Mouse (Mus musculus) spleen, postnatal 14 days (tissue): ENCODE measurements around the gene Plch2.
"Not testable (repeated sequence)": the region's sequence is repeated elsewhere in the genome, so short reads cannot be mapped to it uniquely, and the experiment has no call there.

ENCODE experiments used
- DNase-seq, 2 experiments: peaks; one replicate each; pipeline ENCODE4 v3.0.0; 2021 to 2022; ENCODE audit warnings: low spot score in 2 of 2

Gene Plch2

DNA sequence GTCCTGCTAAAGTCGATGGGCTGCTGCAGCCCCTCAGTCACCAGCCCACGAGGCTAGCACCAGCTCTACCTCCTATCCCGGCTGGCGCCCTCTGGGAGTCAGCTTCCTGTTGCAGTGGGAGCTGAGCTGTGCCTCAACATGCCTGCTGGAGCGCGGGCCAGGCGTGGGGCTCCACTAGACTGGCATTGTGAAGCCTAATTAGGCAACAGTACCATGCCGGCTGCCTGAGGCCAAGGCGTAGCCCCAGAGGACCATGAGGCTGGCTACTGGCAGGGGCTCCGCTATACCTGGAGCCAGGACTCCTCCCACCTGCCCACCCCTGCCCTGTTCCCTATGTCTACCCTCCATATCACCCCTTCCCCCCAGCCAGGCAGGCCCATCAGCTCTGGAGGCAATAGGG is at the start of gene Plch2:
Gene Plch2, minus strand, starts transcription at position 61 of the 400 bp plus-strand sequence.
- DNase-seq: no peak

DNA sequence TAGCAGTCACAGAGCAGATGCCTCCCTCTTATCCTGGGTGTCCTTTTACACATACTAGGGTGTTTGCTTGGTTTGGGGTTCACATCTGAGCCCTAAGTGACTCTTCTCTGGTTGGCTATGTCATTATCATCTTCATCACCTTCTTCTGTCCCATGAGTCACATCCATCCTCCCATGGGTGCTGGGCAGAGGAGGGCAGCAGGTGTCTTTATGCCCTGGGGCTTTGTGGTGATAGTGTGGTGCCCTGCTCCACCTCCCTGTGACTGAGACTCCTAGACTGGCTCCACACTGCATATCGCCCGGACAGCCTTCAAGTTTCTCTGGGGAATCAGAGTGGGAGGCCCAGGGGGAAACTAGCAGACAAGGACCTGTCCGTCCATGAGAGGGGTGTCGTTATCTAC is 42.0 kb upstream of the Plch2 start:
- no peak for DNase-seq

DNA sequence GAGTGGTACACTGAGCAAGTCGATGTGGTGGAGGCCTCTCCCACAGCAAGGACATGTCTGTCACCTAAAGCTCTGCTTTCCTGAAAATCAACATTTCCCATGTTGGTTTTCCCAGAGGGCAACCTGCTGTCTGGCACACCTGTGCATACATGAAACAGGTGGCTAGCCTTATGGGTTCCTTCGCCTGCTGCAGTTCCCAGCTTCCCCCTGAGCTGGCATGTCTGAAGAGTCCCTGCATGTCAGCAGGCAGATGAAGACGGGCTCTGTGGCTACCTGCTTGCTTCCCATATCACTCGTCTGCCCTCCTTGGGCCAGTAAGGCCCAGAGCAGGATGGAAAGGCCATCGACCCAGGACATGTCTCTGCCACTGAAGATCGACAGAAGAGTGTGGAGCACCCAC is 40.9 kb upstream of the Plch2 start:
- DNase-seq: no peak

DNA sequence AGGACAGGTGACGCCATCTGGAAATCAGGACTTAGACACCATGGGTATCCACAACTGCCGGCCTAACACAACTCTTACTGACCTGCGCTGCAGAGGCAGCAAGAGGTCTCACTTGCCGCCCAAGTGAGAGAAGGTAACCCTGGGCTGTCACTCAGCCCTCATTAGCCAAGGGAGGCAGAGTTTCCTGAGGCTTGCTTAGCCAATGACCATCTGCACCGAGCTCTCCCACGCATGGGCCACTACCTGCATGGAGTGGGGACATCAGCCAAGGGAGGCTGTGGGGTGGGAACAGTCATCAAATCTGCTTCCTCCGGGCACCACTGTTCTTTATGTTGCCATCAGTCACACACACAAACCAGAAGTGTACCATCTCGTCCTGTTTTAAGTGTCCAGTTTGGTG is 39.4 kb upstream of the Plch2 start:
- DNase-seq: no peak

DNA sequence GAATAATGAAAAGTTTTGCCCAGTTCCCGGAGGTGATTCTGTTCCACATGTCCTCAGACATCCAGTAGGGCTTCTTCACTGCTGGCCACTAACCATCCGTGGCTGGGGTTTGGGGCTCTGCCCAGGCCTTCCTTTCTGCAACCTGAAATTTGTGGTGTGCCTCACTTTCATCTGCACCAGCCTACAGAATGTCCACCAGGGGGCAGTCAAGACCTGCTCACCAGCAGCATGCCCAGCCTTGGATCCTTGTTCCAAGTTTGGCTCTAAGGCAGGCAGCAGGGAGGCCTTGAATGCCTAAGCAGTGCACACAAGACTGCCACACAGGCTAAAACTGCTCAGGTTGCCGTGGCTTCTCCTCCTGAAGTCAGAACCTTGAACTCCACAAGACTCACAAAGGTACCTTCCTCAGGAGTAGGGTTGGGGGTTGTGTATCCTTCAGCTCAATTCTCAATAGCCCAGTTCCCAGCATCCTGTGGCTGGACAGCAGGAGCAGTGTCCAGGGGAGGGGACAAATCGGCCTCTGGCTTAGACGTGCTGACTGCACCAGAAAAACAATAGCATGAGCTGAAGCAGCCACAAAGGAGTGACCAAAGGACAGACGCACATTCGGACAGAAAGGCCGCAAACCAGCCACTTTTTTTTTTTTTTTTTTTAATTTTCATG is 38.8 kb upstream of the Plch2 start:
- DNase-seq: peak; percentile 46 to 74

DNA sequence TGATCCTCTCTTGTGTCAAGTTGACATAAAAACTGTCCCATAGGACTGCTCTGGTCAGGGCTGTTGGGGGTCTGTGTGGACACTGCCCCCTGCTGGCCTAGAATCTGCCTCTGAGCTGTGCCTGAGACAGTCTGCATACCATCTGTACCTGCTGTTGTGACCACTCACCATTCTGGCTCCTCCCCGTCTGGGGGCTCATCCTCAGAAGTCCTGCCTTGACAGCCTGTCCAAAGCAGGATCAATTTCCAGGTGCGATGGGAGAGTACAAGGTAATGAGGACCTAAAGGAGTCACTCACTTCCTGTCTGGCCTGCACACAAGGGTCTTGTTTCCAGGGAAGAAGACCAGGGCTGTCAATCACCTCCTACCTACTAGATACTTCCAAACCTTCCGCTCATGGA is 38.0 kb upstream of the Plch2 start:
- DNase-seq: peak; percentile 41 to 60

DNA sequence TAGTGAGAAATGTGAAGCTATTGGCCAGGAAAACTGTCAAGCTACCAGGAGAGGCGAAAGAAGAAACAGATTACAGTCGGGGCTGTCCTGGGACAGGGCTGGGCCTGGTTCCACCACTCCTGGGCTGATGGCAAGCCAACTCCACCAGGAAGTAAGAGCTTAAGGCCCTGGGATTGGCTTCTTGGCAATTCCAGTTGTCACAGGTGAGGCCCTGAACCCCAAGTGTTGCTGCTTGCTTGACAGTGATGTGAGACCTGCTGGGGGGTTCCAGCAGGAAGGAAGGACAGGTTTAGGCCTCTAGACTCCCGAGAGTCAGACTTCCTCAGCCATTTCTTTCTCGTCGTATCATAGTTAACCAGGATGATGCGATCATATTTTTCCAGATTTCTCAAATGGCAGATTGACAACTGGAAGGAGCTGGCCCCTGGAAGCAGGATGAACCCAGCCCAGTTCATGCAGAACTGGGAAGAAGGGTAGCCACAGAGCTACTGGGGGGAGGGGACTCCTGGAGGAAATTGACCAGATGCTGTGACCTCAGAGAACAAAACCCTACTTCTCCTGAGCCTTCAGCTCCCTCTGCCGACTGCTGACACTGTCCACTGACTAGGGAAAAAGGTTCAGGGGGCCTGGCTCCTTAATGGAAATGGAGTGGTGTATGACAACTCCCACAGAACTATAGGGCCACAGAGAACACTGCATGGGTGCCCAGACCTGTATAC is 37.0 kb upstream of the Plch2 start:
- DNase-seq: no peak

DNA sequence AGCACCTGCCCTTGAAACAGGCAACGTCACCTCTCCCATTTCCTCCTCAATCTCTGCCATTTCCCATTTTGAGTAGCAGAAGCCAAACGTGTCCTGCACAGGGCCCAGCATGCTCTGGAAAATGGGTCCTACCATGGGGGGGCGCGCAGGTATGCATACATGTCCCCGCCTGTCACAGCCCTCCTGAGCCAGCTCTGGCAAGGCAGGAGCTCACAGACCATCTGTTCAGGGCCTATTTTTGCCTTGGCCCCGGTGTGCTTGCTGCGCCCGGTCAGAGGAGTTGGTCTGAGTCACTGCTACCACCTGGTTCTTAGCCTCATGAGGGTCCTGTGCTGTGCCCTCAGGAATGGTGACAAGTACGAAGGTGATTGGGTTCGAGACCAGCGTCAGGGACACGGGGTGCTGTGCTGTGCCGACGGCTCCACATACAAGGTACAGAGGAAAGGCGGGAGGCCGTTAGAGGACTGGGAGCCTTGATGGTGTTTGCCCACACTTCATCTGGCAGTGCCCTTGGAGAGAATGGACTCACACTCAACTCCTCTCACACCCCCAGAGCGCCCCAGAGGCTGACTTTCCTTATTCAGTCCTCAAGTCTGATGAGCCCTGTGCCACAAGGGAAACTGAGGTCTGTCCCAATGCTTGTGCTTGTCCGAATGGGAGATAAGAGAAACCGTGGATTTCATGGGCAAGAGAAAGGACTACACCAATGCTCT is 36.3 kb upstream of the Plch2 start:
- DNase-seq: no peak

DNA sequence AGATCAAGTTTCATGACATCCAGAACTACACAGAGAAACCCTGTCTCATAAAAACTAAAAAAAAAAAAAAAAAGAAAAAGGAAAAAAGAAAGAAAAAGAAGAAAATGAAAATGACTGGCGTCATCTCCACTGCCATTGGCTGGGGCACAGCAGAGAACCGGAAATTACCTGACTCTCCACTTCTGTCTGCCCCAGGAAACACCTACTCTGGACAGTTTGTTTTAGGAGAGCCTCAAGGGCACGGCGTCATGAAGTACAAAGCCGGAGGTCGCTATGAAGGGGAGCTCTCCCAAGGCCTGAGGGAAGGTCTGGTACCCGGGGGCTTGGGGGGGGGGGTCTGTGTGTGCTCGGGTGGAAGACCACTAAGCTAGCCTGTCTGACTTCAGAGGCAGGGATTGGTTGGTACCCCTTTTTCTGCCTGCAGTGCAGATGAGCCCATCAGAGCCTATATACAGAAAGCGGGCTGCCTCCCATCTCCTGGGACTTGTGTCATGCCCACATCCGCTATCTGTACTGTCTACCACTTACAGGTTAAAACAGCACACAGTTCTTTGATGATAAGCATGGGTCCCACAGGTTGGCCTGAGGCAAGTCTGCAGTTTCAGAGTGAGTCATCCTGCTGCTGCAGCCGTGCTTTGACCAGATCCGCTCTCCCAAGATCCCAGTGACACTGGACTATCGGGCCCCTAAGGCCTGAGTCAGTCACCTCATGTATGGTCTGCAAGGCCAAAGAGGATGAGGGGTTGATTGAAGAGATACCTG is 34.3 kb upstream of the Plch2 start:
- DNase-seq: no peak

DNA sequence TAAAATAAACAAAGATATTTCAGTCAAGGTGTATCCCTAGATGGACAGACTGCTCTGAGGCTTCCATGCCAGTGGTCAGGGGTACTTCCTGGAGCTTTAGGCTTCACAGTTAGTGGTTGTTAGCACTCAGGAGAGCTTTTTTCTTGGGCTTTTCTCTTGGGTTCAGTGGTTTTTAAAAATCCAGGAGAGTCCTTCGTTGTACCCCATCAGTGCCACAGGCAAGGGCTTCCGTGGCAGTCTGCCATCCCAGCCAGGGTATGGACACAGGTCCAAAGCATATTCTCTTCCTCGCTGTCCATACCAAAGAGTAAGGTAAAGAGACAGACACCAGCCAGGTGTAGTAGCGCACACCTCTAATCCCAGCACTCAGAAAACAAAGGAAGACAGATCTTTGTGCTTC is 33.6 kb upstream of the Plch2 start:
- DNase-seq: no peak

DNA sequence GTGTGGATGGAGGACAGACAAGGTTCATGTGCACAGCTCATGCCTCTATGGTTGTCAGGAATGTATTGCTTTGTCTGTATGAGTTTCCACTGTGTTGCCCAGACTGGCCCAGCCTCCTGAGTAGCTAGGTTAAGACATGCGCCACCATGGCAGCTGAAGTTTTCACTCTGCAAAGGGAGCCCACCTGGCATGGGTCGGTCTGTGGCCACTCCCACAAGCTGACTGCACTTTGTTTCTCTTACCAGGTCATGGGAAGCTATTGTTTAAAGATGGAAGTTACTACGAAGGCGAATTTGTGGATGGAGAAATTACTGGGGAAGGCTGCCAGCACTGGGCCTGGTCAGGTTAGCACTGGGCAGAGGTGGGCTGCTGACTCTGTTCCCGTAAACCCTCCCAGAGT is 32.7 kb upstream of the Plch2 start:
- DNase-seq: no peak

DNA sequence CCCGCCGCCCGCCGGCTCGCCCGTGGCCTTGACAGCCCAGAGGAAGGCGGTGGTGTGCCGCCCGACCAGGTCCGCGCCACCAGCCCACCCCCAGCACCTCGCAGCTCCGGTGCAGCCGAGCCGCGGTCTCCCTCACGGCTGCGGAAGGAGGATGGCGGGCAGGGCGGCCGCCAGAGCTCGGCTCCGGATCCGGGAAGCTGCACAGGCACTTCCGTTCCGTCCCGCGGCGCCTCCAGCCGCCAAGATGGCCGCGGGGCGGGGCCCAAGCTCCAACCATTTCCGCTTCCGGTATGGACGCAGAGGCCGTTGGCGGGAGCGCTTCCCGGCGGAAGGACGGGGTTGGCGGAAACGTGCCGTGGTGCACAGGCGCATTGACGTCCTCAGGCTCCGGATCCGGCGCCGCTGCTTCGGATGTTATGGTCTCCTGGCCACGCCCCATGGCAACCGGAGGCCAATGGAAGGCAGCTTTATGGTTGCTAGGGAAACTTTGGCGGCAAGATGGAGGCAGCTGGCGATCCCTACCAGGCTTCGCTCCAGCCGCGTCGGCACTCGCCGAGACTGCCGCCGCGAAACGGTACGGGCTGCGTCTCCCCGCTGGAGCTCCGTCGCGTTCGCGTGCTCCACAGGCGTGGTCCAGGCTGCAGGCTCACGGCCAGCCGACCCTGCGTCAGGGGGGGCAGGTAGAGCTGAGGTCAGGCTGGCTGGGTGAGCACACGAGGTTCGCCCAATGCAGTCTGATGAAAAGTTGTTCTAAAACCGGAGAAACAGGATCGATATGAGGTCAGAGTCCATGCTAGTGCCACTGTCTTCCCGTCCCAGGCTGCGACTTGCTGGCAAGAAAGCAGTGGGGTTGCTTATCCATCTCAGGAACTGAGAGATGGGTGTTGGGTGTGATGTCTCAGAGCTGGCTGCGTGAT is 29.8 kb upstream of the Plch2 start, which contains the start of the genes Rer1 and Morn1:
Gene Rer1, minus strand, starts transcription at position 275 of the 917 bp plus-strand sequence.
Gene Morn1, plus strand, starts transcription at position 470 of the 917 bp plus-strand sequence.
- peak; percentile 97 to 99 for DNase-seq

DNA sequence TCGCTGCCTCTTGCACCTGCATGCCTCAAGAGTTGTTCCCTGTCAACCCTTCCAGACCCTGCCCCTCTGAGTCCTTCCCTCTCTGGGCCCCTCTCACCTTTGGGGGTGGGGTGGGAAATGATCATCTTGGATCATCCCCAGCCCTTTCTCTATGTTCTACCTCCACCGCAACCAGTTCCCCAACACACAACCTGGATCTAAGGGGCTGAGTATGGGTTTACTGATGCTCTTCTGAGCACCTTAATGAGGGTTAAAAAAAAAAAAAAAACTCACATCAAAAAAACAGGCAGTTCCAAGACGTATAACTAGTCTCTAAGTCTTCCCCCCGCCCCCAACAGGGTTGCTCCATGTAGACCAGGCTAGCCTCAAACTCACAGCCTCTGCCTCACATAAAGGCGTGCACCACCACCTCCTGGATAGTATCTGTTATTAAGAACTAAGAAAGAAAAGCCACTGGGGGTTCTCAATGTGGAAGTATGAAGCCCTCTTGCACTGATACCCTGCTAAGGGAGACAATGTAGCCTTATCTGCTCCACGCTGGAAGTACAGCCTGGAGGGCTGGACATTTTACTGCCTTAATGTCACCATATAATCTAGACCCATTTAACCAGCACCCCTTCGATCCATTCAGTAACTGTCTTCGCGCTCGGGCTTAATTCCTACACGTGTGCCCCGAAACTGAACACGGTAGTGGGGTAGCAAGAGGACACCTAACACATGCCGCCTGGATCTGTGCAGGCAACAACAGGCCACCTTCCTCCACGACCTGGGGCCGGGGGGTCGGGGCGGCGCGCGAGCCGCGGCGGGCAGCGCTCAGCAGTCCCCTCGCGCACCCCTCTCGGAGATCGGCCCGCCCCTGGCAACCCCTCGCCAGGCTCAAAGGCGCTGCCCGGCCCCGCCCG is 28.9 kb upstream of the Plch2 start:
- DNase-seq: no peak

DNA sequence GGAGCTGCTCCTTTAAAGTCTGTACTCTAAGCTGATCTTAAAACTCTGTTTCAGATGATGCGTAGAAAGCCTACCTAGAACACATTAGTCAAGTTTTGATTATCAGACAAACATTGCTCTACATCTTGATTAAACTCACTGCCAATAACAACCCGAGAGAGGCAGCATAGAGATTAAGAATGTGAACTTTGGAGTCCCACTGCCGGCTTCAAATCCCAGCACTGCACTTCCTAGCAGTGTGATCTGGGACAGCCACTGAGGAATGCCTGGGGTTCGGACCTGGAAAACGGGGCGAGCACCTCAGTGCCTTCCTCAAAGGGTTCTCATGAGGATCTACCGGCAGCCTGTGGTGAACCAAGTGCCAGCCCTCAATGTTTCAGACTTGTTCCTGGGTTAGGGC is 27.8 kb upstream of the Plch2 start:
- no peak for DNase-seq

DNA sequence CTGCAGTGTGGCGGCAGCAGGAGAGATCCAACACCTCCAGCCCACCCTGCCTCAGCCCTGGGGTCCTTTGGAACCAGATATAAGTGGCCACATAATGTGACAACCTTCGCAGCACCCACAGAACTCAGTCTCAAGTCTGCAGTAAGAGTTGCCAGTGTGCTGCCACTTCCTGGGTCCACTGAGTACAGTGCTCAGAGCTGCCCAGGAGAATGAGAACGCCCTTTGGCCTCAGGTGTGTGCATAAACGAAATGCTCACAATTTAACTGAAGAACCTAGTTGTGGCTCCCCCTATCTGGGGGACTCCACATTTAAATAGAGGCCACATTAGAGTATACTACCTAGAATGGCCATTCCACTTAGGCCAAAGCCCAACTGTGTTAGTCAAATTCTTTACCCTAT is 27.0 kb upstream of the Plch2 start:
- DNase-seq: no peak

DNA sequence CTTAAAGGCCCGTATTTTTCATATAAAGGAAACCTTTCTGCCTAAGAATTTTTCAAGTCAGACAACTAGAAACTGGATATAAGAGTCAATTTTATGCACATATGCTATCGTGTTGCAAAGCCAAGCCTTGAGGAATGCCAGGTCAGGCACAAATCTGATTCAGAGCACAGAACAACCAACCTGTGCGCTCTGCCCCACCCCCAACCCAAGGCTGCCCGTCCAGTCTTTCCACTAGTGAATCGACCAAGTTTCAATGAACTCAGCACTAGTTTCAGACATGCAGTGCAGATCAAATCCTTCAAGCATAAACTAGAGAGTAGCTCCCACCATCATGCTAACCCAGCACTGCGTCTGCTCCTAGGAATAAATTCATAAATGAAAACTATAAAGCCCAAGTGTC is 23.1 kb upstream of the Plch2 start:
- no peak for DNase-seq

DNA sequence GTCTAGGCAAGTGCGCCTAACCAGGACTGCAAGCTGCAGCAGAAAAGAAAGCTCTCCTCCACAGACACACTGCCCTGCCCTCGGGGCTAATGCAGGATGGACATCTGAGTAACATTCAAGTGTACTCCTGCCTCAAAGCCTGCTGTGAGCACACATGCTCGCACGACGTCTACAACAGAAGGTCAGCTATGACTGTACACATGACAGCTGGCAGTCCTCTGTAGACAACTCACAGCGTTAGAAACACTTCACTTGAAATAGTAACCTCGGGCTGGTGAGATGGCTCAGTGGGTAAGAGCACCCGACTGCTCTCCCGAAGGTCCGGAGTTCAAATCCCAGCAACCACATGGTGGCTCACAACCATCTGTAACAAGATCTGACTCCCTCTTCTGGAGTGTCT is 22.2 kb upstream of the Plch2 start:
- not testable (repeated sequence) for DNase-seq

DNA sequence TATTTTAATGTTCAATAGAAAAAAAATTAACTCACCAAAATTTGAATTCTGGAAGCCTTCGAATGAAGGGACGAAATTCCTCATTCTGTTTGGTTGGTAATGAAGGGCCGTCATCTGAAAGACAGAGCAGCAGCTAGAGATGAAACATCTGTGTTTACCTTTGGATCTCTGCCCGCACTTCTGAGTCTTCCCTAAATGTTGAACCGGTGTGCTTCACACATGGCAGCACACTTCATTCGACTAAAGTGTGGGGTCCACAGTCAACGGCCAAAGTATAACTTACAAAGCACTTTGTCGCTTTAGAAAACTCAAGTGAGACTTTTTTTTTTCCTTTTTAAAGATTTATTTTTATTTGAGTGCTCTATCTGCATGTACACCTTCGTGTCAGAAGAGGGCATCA is 20.1 kb upstream of the Plch2 start:
- no peak for DNase-seq

DNA sequence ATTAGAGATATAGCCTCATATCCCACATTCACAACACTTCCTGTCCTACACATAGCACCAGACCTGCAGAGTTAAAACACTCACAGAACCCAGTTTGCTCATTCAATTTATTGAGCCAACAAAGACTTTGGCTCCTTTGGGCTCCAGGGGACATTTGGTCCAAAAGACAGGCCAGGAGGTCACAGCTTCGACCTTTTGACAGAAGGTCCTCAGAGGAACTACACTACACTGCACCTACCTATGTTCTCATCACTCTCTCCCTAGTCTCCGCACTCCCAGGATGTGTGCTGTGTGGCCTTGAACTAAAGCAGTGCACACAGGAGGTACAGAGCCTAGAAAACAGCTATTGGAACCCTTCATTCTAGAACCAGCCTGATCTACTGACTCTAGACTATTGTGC is 19.2 kb upstream of the Plch2 start:
- no peak for DNase-seq

DNA sequence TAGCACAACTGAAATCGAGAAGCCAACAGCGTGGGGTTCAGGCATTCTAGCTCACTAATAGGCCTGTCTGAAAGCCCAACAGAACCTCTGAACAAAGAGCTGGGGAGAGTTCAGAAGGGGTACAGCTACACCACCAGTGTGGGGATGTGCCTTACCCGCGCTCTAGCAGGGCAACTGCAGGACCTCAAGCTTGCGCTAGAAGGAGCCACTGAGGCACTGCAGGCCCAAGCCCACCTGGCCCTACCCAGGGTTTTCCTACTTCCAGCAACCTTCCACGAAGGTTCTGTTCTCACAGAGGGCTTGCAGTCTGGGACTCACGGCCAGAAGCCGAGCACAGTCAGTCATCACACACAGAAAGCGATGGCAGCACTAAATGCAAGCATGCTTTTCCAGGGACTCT is 18.6 kb upstream of the Plch2 start:
- DNase-seq: no peak
